Mouse (Mus musculus): Measurements from ENCODE around the gene Hnrnpf. TPM values are rescaled to one million over a fixed set of nuclear protein-coding genes. Genes with fewer than 3 reads are reported as not detected.

Hnrnpf gene
- polyA plus RNA-seq, 1 experiment from 2014 or later: 599 TPM

DNA sequence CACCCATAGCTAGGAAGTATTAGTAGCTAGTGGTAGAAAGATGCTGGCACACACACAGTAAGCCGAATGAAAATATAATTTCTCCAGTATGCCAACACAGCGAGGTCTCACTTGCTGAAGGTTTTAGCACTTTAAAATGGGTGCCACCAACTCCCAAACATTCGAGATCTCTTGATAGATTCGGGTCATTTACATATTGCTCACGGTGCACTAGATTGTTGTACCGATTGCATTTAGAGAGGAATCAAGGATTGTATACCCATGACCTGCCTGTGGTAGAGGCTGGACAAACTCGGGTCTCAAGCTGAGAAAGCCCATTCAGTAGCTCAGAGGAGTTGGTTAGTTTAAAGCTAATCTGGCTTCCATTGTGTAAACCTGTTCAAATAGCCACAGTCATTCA lies 27.8 kb downstream of the Hnrnpf start:
- no peak overlapping the region for H3K9ac ChIP-seq (ENCODE audit: low read length)
- no peak overlapping the region for H3K4me2 ChIP-seq (ENCODE audit: low read depth, low read length)
- WGBS: 80% methylated on average over 7 of the region's 7 CpGs
- H3K9me3 ChIP-seq (replicated peaks; ENCODE audit: control insufficient read depth, low read length): no peaks in the 10 kb centered on the region
- peak overlapping the region; percentile 25 for H3K27ac ChIP-seq (ENCODE audit: low read length)
- H3K27me3 ChIP-seq (ENCODE audit: control insufficient read depth, insufficient read depth, low read length): no peaks in the 10 kb centered on the region
- H3K4me3 ChIP-seq (ENCODE audit: low read length): no peak overlapping the region
- peaks cover 33% of the 10 kb centered on the region for H3K36me3 ChIP-seq (ENCODE audit: control insufficient read depth, insufficient read depth)
- no peak for ATAC-seq (replicated peaks; ENCODE audit: extremely low read depth, insufficient read depth, low FRiP score)
- H3K4me1 ChIP-seq (ENCODE audit: control insufficient read depth, insufficient read depth, low read length): peaks cover 19% of the 10 kb centered on the region

DNA sequence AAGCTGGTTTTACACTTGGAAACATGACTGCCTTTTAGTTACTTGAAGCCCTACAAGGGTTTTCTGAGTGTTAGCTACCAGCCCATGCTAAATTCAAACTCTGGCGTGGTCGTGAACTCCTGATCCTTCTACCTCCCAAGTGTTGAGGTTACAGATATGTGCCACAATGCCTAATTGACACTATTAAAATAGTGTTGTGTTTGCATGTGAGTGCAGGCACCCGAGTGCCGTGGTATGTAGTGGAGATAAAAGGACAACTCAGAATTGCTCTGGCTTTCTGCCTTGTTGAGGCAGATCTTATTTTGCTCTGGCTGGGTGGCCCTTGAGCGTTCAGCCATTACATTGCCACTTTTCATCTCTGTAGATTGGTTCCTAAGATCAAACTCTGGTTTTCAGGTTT lies 28.6 kb downstream of the Hnrnpf start:
- no peak overlapping the region for H3K9ac ChIP-seq (ENCODE audit: low read length)
- H3K4me1 ChIP-seq (ENCODE audit: control insufficient read depth, insufficient read depth, low read length): peaks cover 21% of the 10 kb centered on the region
- 49% methylated on average over 5 of the region's 5 CpGs for WGBS
- ATAC-seq (replicated peaks; ENCODE audit: extremely low read depth, insufficient read depth, low FRiP score): no peak
- peaks cover 30% of the 10 kb centered on the region for H3K36me3 ChIP-seq (ENCODE audit: control insufficient read depth, insufficient read depth)
- no peaks in the 10 kb centered on the region for H3K27me3 ChIP-seq (ENCODE audit: control insufficient read depth, insufficient read depth, low read length)
- no peak overlapping the region for H3K4me2 ChIP-seq (ENCODE audit: low read depth, low read length)
- H3K27ac ChIP-seq (ENCODE audit: low read length): peak overlapping the region; percentile 25
- H3K9me3 ChIP-seq (replicated peaks; ENCODE audit: control insufficient read depth, low read length): no peaks in the 10 kb centered on the region
- no peak overlapping the region for H3K4me3 ChIP-seq (ENCODE audit: low read length)

DNA sequence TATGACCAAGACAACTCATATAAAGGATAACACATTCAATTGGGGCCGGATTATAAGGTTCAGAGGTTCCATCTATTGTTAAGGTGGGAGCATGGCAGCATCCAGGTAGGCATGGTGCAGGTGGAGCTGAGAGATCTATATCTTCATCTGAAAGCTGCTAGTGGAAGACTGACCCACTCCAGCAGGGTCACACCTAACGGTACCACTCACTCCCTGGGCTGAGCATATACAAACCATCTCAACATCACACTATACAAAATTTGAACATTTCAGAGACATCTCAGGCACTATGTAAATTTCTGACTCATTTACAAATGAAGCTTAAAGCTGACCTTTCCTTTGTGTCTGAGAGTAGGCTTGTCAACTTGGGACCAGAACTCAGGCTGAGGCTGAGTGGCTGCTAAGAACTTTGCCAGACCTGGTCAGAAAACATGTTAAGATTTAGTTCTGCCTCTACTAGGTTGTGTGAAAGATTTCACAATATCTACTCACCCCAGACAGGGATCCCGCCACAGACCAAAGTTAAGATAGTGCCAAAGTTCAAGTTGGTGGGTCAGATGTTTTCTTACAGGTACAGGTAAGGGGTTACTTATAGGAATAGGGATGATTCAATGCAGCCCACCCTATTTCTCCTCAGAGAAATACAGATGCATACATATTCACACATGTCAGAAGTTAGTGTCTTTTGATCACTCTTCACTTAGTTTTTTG lies 30.0 kb downstream of the Hnrnpf start:
- Histone ChIP-seq H3K9ac (ENCODE audit: low read length) (no peak overlapping the region), H3K4me1 (ENCODE audit: control insufficient read depth, insufficient read depth, low read length) (peaks cover 21% of the 10 kb centered on the region), H3K27me3 (ENCODE audit: control insufficient read depth, insufficient read depth, low read length) (no peaks in the 10 kb centered on the region), H3K27ac (ENCODE audit: low read length) (no peak overlapping the region), H3K9me3 (replicated peaks; ENCODE audit: control insufficient read depth, low read length) (no peaks in the 10 kb centered on the region), H3K36me3 (ENCODE audit: control insufficient read depth, insufficient read depth) (peaks cover 30% of the 10 kb centered on the region), H3K4me2 (ENCODE audit: low read depth, low read length) (no peak overlapping the region), H3K4me3 (ENCODE audit: low read length) (no peak overlapping the region)
- no peak for ATAC-seq (replicated peaks; ENCODE audit: extremely low read depth, insufficient read depth, low FRiP score)
- WGBS: 92% methylated on average over 3 of the region's 3 CpGs

DNA sequence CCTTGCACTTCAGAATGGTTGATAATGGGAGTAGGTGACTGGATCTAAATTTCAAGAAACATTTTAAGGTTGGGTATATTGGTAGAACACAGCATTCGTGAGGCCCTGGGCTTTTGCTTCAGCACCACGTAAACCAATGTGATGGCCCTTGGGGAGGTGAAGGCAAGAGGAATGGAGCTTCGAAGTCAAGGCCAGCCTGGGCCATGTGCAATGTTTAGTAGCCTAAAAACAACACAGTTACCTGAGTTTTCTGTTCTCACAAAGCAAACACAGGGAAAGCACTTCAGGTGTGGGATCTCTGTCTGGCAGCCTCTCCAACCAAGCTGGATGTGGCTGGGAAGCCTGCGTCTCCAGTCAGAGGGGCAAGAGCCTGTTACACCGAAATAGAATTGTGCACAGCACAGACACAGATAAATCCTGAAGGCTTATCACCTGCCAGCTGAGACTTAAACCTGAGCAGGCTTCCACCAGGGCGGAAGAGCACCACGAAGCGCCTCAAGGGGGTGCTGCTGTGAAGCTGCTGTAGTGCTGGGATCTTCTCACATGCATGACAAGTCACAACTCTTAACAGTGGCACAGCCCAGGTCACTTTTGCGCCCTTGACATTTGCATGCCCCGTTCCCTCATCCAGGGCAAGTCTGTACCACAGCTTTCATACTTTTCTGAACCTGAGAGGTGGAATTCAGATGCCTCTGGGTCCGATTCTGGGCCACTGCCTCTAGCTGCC lies 32.4 kb downstream of the Hnrnpf start:
- Histone ChIP-seq H3K4me3 (ENCODE audit: low read length) (no peak overlapping the region), H3K4me1 (ENCODE audit: control insufficient read depth, insufficient read depth, low read length) (peaks cover 21% of the 10 kb centered on the region), H3K27me3 (ENCODE audit: control insufficient read depth, insufficient read depth, low read length) (no peaks in the 10 kb centered on the region), H3K4me2 (ENCODE audit: low read depth, low read length) (no peak overlapping the region), H3K9ac (ENCODE audit: low read length) (no peak overlapping the region), H3K36me3 (ENCODE audit: control insufficient read depth, insufficient read depth) (peaks cover 17% of the 10 kb centered on the region), H3K9me3 (replicated peaks; ENCODE audit: control insufficient read depth, low read length) (no peaks in the 10 kb centered on the region), H3K27ac (ENCODE audit: low read length) (no peak overlapping the region)
- peak; percentile 65; the same call in 1 of the 2 replicates for ATAC-seq (replicated peaks; ENCODE audit: extremely low read depth, insufficient read depth, low FRiP score)
- 38% methylated on average over 11 of the region's 11 CpGs for WGBS

DNA sequence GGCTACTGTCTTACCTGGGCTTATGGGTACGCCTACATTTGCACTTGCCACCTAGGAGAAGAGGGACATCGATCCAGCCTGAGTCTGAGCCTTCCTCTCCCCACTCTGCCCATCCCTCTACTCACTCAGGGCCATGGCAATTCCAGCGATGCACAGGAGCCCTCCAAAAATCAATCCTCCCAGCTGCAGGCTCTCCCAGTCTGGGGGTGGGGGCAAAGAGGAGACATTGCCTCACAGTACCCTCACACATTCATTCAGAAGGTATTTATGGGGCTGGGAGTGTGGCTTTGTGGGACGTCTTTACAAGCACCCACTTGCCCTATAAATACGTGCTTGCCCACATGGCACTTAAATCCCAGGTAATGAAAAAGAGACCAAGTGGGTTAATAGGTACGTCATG lies 34.2 kb downstream of the Hnrnpf start:
- 85% methylated on average over 6 of the region's 6 CpGs for WGBS
- H3K27ac ChIP-seq (ENCODE audit: low read length): no peak overlapping the region
- H3K9me3 ChIP-seq (replicated peaks; ENCODE audit: control insufficient read depth, low read length): no peaks in the 10 kb centered on the region
- peaks cover 7% of the 10 kb centered on the region for H3K36me3 ChIP-seq (ENCODE audit: control insufficient read depth, insufficient read depth)
- H3K4me2 ChIP-seq (ENCODE audit: low read depth, low read length): no peak overlapping the region
- H3K9ac ChIP-seq (ENCODE audit: low read length): no peak overlapping the region
- no peak for ATAC-seq (replicated peaks; ENCODE audit: extremely low read depth, insufficient read depth, low FRiP score)
- peaks cover 7% of the 10 kb centered on the region for H3K4me1 ChIP-seq (ENCODE audit: control insufficient read depth, insufficient read depth, low read length)
- H3K27me3 ChIP-seq (ENCODE audit: control insufficient read depth, insufficient read depth, low read length): no peaks in the 10 kb centered on the region
- H3K4me3 ChIP-seq (ENCODE audit: low read length): no peak overlapping the region

DNA sequence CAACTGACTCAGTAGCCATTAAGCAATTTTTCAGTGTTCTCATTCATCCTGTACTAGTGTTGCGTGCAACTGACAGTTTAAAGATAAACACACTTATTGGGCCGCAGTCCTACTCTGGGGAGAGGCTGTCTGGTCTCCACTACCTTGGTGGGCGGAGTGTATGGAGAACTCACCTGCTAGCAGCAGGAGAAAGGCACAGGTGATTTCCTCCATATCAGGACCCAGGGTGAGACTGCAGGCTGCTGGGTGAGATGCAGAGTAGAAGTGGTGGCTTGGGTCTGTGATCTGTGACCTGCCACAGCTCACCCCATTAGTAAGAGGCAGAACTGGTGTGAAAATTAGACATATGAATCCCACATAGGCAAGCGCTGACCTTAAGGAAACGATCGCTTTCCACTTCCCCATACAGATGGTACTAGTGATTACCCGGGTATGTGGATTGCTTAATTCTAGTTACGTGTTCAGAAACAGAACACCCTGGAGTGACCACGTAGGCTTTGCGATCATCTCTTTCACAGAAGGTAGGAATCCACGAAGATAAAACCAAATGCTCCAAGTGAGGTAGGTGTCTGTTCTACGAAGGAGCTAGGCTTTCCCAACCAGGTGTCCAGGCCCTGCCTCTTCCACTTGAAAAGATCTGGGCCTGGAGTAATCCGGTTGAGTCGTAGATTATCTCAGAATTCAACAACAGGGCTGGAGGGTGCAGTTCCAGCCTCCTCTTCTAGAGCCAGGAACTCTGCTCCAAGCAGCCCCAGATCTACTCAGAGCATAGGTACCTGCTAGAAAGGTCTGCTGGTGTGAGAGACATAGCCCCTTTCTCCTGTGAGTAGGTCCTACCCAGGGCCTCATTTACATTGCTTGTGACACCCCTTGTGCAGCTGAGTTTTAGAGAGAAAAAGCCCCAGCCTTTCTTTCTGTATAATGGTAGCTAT lies 35.8 kb downstream of the Hnrnpf start:
- Histone ChIP-seq H3K9ac (ENCODE audit: low read length) (no peak overlapping the region), H3K27ac (ENCODE audit: low read length) (no peak overlapping the region), H3K9me3 (replicated peaks; ENCODE audit: control insufficient read depth, low read length) (no peaks in the 10 kb centered on the region), H3K4me2 (ENCODE audit: low read depth, low read length) (no peak overlapping the region), H3K36me3 (ENCODE audit: control insufficient read depth, insufficient read depth) (no peaks in the 10 kb centered on the region), H3K4me1 (ENCODE audit: control insufficient read depth, insufficient read depth, low read length) (peaks cover 7% of the 10 kb centered on the region), H3K27me3 (ENCODE audit: control insufficient read depth, insufficient read depth, low read length) (no peaks in the 10 kb centered on the region), H3K4me3 (ENCODE audit: low read length) (no peak overlapping the region)
- no peak for ATAC-seq (replicated peaks; ENCODE audit: extremely low read depth, insufficient read depth, low FRiP score)
- WGBS: 85% methylated on average over 14 of the region's 14 CpGs

DNA sequence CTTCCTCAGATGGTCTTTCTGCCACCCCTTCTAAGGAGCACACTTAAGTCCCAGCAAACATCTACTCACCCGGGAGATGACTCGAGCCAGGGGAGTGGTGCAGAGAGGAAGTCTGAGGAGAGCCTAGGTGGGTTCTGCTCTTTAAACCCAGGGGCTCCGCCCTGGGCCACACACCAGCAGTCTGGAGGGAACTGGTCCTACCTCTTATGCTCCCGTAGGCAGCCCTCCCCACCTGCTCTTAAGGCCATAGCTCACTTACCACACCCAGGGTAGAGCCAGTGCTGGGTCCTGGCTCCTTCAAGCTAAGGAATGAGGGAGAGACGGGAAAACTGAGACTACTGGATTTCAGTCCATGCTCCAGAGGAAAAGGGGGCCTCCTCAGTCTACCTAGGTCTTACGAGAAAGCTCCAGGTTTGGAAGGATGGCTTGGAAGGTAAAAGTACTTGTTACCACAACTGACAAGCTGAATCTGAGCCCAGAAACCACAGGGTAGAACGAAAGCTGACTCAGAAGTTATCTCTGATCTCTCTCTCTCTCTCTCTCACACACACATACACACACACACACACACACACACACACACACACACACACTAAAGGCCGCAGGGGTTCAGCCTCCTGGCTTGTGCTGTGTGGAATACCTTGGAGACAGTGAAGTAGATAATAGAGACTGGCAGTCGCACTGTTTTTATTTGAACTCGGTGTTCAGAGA lies 37.3 kb downstream of the Hnrnpf start, which contains the start of gene Fxyd4:
TSS of gene Fxyd4 (minus strand) at position 471 of the 711 bp plus-strand sequence.
- no peaks in the 10 kb centered on the region for H3K9me3 ChIP-seq (replicated peaks; ENCODE audit: control insufficient read depth, low read length)
- no peak within 1 kb of the TSS for H3K4me3 ChIP-seq (ENCODE audit: low read length)
- peaks cover 5% of the 10 kb centered on the region for H3K4me1 ChIP-seq (ENCODE audit: control insufficient read depth, insufficient read depth, low read length)
- no peaks in the 10 kb centered on the region for H3K36me3 ChIP-seq (ENCODE audit: control insufficient read depth, insufficient read depth)
- H3K27me3 ChIP-seq (ENCODE audit: control insufficient read depth, insufficient read depth, low read length): no peaks in the 10 kb centered on the region
- no peak for ATAC-seq (replicated peaks; ENCODE audit: extremely low read depth, insufficient read depth, low FRiP score)
- H3K27ac ChIP-seq (ENCODE audit: low read length): no peak within 1 kb of the TSS
- WGBS: 59% methylated on average over 10 of the region's 10 CpGs
- H3K9ac ChIP-seq (ENCODE audit: low read length): no peak within 1 kb of the TSS
- no peak within 1 kb of the TSS for H3K4me2 ChIP-seq (ENCODE audit: low read depth, low read length)

DNA sequence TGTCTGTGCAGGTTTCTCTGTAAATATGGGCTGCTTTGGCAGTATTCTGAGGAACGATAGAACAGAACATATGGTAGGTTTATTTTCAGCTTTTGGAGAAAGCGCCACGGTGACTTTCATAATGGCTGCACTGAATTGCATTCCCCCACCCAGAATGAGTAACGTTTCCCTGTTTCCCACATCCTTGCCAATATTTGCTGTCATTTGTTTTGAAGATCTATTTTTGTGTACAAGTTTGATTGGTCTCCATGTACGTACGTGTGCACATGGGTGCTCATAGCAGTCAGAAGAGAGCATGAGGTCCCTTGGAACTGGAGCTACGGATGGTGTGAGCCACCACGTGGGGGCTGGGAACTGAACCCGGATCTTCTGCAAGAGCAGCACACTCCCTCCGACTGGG lies 38.8 kb downstream of the Hnrnpf start:
- H3K4me3 ChIP-seq (ENCODE audit: low read length): no peak overlapping the region
- no peak overlapping the region for H3K4me2 ChIP-seq (ENCODE audit: low read depth, low read length)
- WGBS: 85% methylated on average over 10 of the region's 10 CpGs
- no peaks in the 10 kb centered on the region for H3K27me3 ChIP-seq (ENCODE audit: control insufficient read depth, insufficient read depth, low read length)
- no peak for ATAC-seq (replicated peaks; ENCODE audit: extremely low read depth, insufficient read depth, low FRiP score)
- no peak overlapping the region for H3K9ac ChIP-seq (ENCODE audit: low read length)
- H3K9me3 ChIP-seq (replicated peaks; ENCODE audit: control insufficient read depth, low read length): no peaks in the 10 kb centered on the region
- H3K27ac ChIP-seq (ENCODE audit: low read length): no peak overlapping the region
- no peaks in the 10 kb centered on the region for H3K4me1 ChIP-seq (ENCODE audit: control insufficient read depth, insufficient read depth, low read length)
- H3K36me3 ChIP-seq (ENCODE audit: control insufficient read depth, insufficient read depth): no peaks in the 10 kb centered on the region
